Mouse (Mus musculus) limb, embryonic 10.5 days (tissue): ENCODE results near the gene Hmx2. TPM values are rescaled to one million over a fixed set of nuclear protein-coding genes. Genes with fewer than 3 reads are reported as not detected.

Experiments used
- DNase-seq: peaks from one replicate; pipeline ENCODE4 v3.0.0-alpha.2; 2017; ENCODE audit warnings: low spot score
- H3K27ac ChIP-seq: fragments of 300-500 bp; sonication (generic); 2 replicates; pipeline ENCODE4 v1.5.1; 2016; ENCODE audit warnings: mild to moderate bottlenecking
- H3K27me3 ChIP-seq: fragments of 300-500 bp; sonication (generic); 2 replicates; pipeline ENCODE4 v1.6.1; 2016; ENCODE audit warnings: low read depth, mild to moderate bottlenecking; ENCODE audit not compliant: poor library complexity, severe bottlenecking
- H3K36me3 ChIP-seq: fragments of 300-500 bp; sonication (generic); 2 replicates; pipeline ENCODE4 v1.6.1; 2016; ENCODE audit warnings: mild to moderate bottlenecking, moderate library complexity
- H3K4me1 ChIP-seq: fragments of 300-500 bp; sonication (generic); 2 replicates; pipeline ENCODE4 v1.6.1; 2016
- H3K4me3 ChIP-seq: fragments of 300-500 bp; sonication (generic); 2 replicates; pipeline ENCODE4 v1.5.1; 2016; ENCODE audit warnings: mild to moderate bottlenecking, moderate library complexity
- H3K9me3 ChIP-seq: fragments of 300-500 bp; sonication (generic); replicated peaks from 2 replicates; pipeline ENCODE4 v1.6.1; 2016; ENCODE audit warnings: mild to moderate bottlenecking
- WGBS: fragments of 180-500 bp; shearing (Covaris S2); methylation state at CpG from one replicate; pipeline ENCODE4 v1.1.7; 2016; 5-methylcytosine and 5-hydroxymethylcytosine counted together
- polyA plus RNA-seq: library from polyadenylated mRNA; unstranded; fragments of >200 nt; fragmentation: Nextera tagmentation; extraction: Ambion mirVana; gene quantifications from 2 replicates; pipeline ENCODE4 v1.2.1, GENCODE M21; 2016

The Hmx2 gene
- polyA plus RNA-seq, 1 experiment from 2014 or later, result not detected

DNA sequence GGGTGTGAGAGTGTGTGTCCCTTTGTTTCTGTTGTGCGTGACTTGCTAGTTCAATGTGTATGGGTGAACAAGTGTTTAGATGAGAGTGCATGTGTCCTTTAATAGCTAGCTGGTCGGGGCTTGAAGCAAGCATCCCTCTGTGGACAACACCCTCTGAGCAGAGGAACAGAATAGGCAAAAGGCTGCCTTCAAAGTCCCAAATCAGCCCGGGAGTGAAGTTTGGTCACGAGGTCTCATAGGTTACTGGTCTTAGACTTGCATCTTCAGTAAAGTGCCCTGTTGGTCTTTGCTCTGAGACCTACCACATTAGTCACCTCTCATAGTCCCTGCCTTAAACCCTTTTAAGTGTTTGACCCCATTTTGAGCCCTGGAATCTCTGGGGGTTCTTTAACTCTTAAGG lies 2.9 kb downstream of the Hmx2 start:
- Histone ChIP-seq H3K27me3 (peaks cover 100% of the 10 kb centered on the region), H3K4me1 (peaks cover 34% of the 10 kb centered on the region), H3K4me3 (no peak overlapping the region), H3K9me3 (no peaks in the 10 kb centered on the region), H3K27ac (no peak overlapping the region), H3K36me3 (no peaks in the 10 kb centered on the region)
- DNase-seq, result peak; percentile 37
- 2% methylated on average over 4 of the region's 4 CpGs for WGBS

DNA sequence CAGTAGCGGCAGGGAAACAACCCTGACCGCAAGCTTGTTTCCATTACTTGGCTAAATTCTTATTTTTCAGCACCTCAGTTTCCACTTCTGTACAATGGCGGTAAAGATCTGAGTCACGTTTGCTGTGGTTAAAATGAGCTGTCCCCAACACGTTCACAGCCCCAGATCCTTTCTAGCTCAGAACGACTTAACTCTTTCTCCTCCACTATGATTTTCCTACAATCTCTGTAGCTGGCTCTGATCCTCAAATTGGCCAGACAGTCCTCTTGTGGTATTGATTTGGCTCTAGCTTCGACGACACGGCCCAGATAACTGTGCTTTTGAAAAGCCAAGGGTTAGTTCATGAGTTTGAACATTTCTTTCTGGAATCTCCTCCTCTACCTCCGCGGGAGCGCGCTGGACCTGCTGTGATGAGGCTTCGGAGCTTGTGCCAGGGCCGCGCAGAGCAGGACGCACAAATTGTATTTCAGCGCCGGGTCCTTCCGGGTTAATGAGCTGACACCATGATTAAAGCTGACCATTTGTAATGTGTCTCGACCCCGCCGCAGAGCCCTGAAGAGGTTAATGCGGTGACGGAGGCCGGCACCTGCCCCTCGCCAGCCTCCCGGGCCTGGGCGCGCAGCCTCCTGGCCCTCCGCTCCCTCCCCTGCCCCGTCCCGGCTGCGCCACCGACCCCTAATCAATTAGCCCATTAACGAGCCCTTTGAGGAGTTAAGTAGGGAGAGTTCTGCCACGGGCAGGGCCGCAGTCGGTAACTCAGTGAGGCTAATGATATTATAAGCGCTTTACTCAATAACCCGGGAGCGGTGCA lies 3.6 kb downstream of the Hmx2 start:
- H3K9me3 ChIP-seq, result no peaks in the 10 kb centered on the region
- H3K27me3 ChIP-seq, result peaks cover 100% of the 10 kb centered on the region
- DNase-seq, result peak; percentile 56
- H3K4me1 ChIP-seq, result peaks cover 41% of the 10 kb centered on the region
- H3K4me3 ChIP-seq, result no peak overlapping the region; the same call in 1 of the 2 replicates
- no peaks in the 10 kb centered on the region for H3K36me3 ChIP-seq
- WGBS, result under 1% methylated on average over 42 of the region's 42 CpGs
- no peak overlapping the region for H3K27ac ChIP-seq

DNA sequence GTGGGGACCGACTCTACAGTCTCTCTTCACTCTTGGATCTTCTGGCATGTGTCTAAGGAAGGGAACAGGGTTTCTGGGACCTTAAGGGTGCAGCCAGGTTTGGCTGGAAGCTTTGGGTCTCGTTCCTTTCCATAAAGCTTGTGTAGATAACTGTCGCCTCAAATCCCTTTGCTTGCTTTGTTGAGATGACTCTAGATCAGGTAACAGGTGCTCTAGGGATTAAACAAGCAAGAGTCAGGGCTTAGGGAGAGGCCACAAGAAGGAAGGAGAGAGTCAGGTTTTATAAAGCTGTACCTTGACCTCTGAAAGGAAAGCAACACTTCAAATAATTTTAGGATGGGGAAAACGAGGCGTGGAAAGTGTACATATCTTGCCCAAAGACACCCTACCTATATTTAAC lies 4.2 kb downstream of the Hmx2 start:
- H3K27me3 ChIP-seq, result peaks cover 100% of the 10 kb centered on the region
- H3K9me3 ChIP-seq, result no peaks in the 10 kb centered on the region
- H3K27ac ChIP-seq, result no peak overlapping the region
- DNase-seq, result no peak
- peaks cover 44% of the 10 kb centered on the region for H3K4me1 ChIP-seq
- no peaks in the 10 kb centered on the region for H3K36me3 ChIP-seq
- H3K4me3 ChIP-seq, result no peak overlapping the region
- 2% methylated on average over 5 of the region's 5 CpGs for WGBS

DNA sequence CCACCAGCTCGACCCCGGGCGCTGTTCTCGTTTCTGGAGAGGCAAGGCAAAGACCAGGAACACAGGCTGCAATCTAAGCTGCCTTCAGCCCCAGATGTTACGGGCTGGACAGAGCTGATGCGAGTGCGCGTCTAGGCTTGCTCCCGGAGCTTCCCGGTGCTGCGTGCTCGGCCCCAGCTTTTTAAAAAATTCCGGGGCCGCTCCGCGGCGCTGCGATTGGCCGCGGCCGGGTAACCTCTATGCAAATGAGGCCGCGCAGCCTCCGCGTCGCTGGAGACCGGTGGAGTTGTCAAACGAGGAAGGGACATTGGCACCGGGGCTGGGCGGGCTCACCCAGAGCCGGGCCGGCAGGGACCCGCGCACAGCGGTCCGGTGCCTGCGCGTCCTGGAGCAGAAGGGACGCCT lies 5.2 kb downstream of the Hmx2 start:
- 0 out of 2 replicates have a peak overlapping the region, but pooled peaks have one; percentile 8 for H3K27ac ChIP-seq

DNA sequence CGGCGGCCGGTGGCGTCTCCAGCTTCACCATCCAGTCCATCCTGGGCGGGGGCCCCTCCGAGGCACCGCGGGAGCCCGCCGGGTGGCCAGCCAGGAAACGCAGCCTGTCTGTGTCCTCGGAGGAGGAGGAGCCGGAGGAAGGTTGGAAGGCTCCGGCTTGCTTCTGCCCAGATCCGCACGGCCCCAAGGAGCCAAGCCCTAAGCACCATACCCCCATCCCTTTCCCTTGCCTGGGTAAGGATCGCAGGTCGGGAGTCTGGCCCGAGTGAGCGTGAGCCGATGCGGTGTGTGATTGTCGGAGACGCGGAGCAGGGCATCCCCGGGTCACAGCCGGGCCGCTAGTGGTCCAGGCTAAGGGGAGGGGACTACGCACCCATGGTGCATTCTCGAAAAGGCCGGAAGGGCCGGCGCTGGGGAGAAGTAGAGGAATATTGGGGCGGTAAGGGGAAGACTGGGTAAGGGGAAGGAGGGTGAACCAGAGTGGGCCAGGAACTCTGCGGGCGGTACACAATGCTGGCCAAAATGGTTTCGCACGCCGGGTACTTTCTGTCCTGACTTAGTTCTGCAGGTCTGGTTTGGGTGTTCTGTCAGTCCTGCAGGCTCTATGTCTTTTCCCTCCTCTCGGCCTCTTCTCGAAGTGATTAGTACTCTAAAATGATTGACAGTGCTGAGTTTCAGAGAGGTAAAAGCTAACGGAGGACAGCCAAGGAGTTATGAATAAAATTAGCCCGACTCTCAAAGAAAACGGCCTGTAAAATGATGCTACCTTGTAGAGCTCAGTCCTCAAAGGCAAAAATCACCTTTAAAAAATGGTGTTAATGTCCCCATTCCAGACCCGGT lies 6.0 kb downstream of the Hmx2 start:
- 0 out of 2 replicates have a peak overlapping the region, but pooled peaks have one; percentile 8 for H3K27ac ChIP-seq
- DNase-seq, result peak; percentile 72
- H3K9me3 ChIP-seq, result no peaks in the 10 kb centered on the region
- H3K4me3 ChIP-seq, result peak overlapping the region; percentile 54
- H3K27me3 ChIP-seq, result peaks cover 100% of the 10 kb centered on the region
- H3K4me1 ChIP-seq, result peaks cover 44% of the 10 kb centered on the region
- no peaks in the 10 kb centered on the region for H3K36me3 ChIP-seq
- under 1% methylated on average over 45 of the region's 45 CpGs for WGBS

More for the DNA sequence above, 5.2 kb downstream of the Hmx2 start:
- Histone ChIP-seq H3K4me1 (peaks cover 44% of the 10 kb centered on the region), H3K36me3 (no peaks in the 10 kb centered on the region), H3K27me3 (peaks cover 100% of the 10 kb centered on the region), H3K9me3 (no peaks in the 10 kb centered on the region), H3K4me3 (peak overlapping the region; percentile 54)
- WGBS, result under 1% methylated on average over 39 of the region's 39 CpGs
- DNase-seq, result peak; percentile 80

DNA sequence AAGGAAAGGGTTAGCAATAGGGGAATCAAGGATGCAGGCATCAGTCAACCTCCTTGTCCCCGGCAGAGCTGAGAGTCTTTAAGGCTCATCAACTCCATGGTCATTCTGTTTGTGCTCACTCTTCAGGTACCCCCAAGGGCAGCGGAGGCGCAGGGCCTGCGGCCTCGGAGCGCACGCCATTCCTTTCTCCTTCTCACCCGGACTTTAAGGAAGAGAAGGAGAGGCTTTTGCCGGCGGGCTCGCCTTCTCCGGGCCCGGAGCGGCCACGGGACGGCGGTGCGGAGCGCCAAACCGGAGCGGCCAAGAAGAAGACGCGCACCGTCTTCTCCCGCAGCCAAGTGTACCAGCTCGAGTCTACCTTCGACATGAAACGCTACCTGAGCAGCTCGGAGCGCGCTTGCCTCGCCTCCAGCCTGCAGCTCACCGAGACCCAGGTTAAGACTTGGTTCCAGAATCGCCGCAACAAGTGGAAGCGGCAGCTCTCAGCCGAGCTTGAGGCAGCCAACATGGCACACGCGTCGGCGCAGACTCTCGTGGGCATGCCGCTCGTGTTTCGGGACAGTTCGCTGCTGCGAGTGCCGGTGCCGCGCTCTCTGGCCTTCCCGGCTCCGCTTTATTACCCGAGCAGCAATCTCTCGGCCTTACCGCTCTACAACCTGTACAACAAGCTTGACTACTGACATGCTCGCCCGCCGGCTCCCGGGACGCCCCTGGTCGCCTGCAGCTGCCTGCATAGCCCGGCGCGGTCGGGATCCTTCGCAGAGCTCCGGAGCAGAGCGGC lies 6.9 kb downstream of the Hmx2 start:
- no peaks in the 10 kb centered on the region for H3K9me3 ChIP-seq
- H3K4me3 ChIP-seq, result peak overlapping the region; percentile 36
- H3K36me3 ChIP-seq, result no peaks in the 10 kb centered on the region
- peaks cover 91% of the 10 kb centered on the region for H3K27me3 ChIP-seq
- DNase-seq, result peak; percentile 79
- H3K4me1 ChIP-seq, result peaks cover 44% of the 10 kb centered on the region
- H3K27ac ChIP-seq, result no peak overlapping the region
- under 1% methylated on average over 68 of the region's 68 CpGs for whole genome bisulfite sequencing

DNA sequence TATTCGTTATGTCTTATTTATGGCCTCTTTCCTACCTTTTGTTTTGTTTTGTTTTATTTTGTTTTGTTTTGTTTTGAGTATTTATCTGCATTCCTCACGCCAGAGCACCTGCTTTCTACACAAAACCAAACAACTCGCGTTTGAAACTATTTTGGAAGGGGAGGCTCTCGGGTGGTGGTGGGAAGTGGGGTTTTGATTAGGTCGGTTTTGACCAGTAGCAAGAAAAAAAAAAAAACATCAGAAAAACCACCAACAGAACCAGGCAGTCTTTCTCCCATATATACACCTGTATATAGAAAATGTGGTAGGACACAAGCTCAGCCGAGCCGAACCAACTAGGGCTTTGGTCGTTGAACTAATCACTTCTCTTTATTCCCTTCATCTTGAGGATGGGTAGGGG lies 7.5 kb downstream of the Hmx2 start:
- 2% methylated on average over 9 of the region's 9 CpGs for WGBS
- peaks cover 85% of the 10 kb centered on the region for H3K27me3 ChIP-seq
- peaks cover 45% of the 10 kb centered on the region for H3K4me1 ChIP-seq
- 0 out of 2 replicates have a peak overlapping the region, but pooled peaks have one; percentile 36 for H3K4me3 ChIP-seq
- no peak for DNase-seq
- no peak overlapping the region for H3K27ac ChIP-seq
- H3K36me3 ChIP-seq, result no peaks in the 10 kb centered on the region
- H3K9me3 ChIP-seq, result no peaks in the 10 kb centered on the region

DNA sequence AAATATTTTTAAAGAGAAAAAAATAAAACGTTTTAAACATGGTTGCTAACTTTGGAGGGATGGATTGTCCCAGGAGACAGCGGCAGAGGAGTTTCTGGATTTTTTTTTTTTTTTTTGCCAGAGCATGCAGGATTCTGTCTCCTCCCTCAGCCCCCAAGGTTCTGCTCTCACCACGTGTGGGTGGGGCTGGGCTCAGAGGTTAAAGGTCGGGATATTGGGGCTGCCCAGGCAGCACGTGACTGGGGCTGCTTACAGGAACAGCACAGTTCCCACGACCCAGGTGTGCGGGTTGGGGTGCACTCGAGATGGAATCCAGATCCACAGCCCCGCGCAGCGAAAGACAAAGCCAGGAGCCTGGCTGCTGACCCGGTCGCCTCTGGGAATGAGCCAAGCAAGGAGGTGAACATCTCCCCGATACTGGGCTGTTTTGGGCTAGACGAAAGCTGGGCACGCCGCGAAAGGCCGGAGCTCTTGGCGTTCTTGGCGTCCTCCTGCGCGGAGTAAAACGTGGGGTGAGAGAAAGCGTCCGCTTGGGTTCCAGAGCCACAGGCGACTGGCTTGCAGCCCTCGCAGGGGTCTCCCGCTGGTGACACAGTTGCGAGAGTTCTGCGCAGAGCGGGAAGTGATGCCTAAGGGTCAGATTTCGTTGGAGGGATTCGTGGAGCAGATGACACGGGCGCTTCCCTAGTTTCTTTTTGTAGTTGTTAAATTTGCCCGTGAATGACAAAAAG lies 8.1 kb downstream of the Hmx2 start:
- Histone ChIP-seq H3K9me3 (no peaks in the 10 kb centered on the region), H3K27ac (peak overlapping the region; percentile 30; the same call in 1 of the 2 replicates), H3K4me3 (peak overlapping the region; percentile 37), H3K27me3 (peaks cover 79% of the 10 kb centered on the region), H3K4me1 (peaks cover 49% of the 10 kb centered on the region), H3K36me3 (peaks cover under 1% of the 10 kb centered on the region; the same call in 1 of the 2 replicates)
- under 1% methylated on average over 37 of the region's 37 CpGs for WGBS
- peak; percentile 68 for DNase-seq

DNA sequence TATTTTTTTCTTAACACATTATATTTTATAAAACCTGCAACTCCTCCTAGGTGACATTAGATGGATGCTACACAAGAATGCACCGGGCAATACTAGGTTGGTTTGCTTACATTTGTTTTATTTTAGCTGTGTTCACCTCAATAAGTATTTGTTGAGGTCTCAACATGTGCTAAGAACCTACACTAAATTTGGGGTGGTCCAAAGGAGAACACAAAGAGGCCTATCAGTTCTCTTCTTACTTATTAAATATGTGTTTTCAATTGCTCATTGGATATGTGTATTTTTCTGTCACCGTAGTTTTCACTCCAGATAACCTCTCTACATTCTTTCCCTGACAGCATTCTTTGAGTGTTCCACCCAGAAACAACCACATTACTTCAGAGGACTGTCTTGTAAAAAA lies 9.2 kb downstream of the Hmx2 start:
- 37% methylated on average over 2 of the region's 2 CpGs for WGBS
- no peaks in the 10 kb centered on the region for H3K9me3 ChIP-seq
- H3K27ac ChIP-seq, result no peak overlapping the region

DNA sequence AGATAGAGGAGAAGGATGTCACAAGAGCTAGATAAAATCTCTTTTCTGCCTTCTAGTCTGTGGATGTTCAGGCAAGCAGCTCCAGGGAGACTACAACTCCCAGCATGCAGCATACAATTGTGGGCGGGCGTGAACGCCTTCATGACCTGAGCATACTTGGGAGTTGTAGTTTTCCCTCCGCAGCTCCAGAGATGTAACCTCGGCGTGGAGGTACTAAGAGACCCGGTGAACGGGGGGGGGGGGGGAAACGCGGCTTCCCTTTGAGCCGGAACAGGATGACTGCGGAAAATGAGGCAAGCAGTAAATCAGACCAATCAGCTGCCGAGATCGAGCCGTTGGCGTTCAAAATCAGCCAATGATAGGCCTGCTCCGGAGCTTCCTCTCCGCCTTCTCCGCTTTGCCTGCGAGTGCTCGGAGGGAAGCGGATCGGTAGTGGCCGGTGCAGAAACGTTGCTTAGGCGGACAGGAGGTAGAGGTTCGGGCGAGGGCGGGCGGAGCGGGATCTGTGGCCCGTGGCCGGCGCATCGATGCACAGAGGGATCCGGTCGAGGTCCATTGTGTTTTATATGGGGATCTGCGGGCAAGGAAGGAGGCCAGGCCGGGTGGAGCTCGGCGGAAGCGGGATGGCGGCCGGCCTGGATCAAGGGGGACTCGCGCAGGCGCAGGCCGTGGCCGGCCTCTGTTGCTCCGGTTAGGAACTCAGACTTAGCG lies 11.6 kb downstream of the Hmx2 start, which contains the start of gene Bub3:
Gene Bub3, plus strand, starts transcription at position 237 of the 711 bp plus-strand sequence.
- H3K4me1 ChIP-seq, result peaks cover 37% of the 10 kb centered on the region
- under 1% methylated on average over 46 of the region's 51 CpGs for WGBS
- H3K27ac ChIP-seq, result peak within 1 kb of the TSS; percentile 98
- H3K27me3 ChIP-seq, result peaks cover 45% of the 10 kb centered on the region
- no peaks in the 10 kb centered on the region for H3K9me3 ChIP-seq
- peak within 1 kb of the TSS; percentile 92 for H3K4me3 ChIP-seq
- peak; percentile 91 for DNase-seq
- H3K36me3 ChIP-seq, result peaks cover 35% of the 10 kb centered on the region

More for the DNA sequence above, 9.2 kb downstream of the Hmx2 start:
- no peak overlapping the region for H3K4me3 ChIP-seq
- peaks cover 69% of the 10 kb centered on the region for H3K27me3 ChIP-seq
- peaks cover 50% of the 10 kb centered on the region for H3K4me1 ChIP-seq
- no peak for DNase-seq
- peaks cover 11% of the 10 kb centered on the region for H3K36me3 ChIP-seq

DNA sequence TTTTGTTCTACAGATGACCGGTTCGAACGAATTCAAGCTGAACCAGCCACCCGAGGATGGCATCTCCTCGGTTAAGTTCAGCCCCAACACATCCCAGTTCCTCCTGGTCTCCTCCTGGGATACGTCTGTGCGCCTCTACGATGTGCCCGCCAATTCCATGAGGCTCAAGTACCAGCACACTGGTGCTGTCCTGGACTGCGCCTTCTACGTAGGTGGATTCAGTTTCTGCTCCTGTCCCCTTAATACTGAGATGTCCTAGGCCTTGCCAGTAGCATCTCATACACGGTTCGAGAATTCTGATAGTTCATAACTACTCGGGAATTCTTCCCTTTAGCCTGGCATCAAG lies 12.1 kb downstream of the Hmx2 start:
- peak overlapping the region; percentile 98 for H3K27ac ChIP-seq
- H3K9me3 ChIP-seq, result no peaks in the 10 kb centered on the region
- peaks cover 32% of the 10 kb centered on the region for H3K4me1 ChIP-seq
- H3K27me3 ChIP-seq, result peaks cover 39% of the 10 kb centered on the region
- H3K4me3 ChIP-seq, result peak overlapping the region; percentile 92
- DNase-seq, result no peak
- H3K36me3 ChIP-seq, result peaks cover 39% of the 10 kb centered on the region
- WGBS, result under 1% methylated on average over 14 of the region's 14 CpGs
